Mouse (Mus musculus): ENCODE results near the gene Il4.

- no peak for TF ChIP-seq CTCF (IDR thresholded peaks at IDR 0.05; ENCODE audit: borderline replicate concordance, insufficient read depth, low read depth, low read length)
- no peak for TF ChIP-seq POLR2A (IDR thresholded peaks at IDR 0.05; ENCODE audit: borderline replicate concordance, insufficient read depth, low read length)
Observed at GRCm38 (mm10) chr11:53585510-53585909, 33.0 kb downstream of the Il4 start.
